Mouse (Mus musculus): ENCODE data around the gene Iqsec1. TPM values are rescaled to one million over a fixed set of nuclear protein-coding genes. Genes with fewer than 3 reads are reported as not detected.

The Iqsec1 gene
- 19.1 TPM for polyA plus RNA-seq (2014; fragmentation: Illumina TruSeq; extraction: RNeasy Lipid Tissue Mini Kit (QIAGEN cat#74804); ENCODE audit: low read depth, low replicate concordance)

DNA sequence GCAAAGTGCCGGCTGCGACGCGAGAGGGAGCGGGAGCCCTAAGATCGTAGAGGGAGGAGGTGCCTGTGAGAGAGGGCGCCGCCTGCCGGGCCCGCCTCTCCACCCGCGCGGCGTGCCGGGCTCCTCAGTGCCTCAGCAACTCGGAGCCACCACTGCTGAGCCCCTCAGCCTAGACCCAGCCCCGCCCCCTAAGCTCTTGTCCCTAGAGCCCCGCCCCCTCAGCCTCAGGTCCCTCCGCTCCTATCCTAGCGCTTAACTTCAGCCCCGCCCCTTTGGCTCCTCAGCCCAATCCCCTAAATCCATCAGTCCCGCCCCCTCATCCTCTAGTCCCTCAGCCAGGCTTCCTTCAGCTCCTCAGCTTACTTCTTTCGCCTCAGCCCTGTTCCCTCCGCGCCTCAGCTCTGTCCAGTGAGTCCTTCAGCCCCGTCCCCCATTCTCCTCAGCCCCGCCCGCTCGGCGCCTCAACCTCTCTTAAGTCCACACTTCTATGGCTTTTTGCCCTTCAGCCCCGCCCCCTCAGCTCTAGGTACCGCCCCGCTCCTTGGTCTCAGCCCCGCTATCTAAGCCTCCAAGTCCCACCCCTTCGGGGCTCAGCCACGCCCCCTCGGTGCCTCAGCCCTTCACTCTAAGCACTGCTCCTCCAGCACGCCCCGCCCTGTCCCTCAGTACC is at the start of gene Iqsec1:
TSS of gene Iqsec1 (minus strand) at position 38 of the 670 bp plus-strand sequence.

Other genes starting within 250 kb of the Iqsec1 start
- gene Nup210, start 128.1 kb upstream of the Iqsec1 start, polyA plus RNA-seq (2014; fragmentation: Illumina TruSeq; extraction: RNeasy Lipid Tissue Mini Kit (QIAGEN cat#74804); ENCODE audit: low read depth, low replicate concordance): 1.7 TPM
- gene Hdac11, start 168.0 kb upstream of the Iqsec1 start, polyA plus RNA-seq (2014; fragmentation: Illumina TruSeq; extraction: RNeasy Lipid Tissue Mini Kit (QIAGEN cat#74804); ENCODE audit: low read depth, low replicate concordance): 4.4 TPM
- 7.6 TPM for gene Fbln2, start 223.8 kb upstream of the Iqsec1 start, polyA plus RNA-seq (2014; fragmentation: Illumina TruSeq; extraction: RNeasy Lipid Tissue Mini Kit (QIAGEN cat#74804); ENCODE audit: low read depth, low replicate concordance)

Measured in sigmoid colon, adult 10 weeks (tissue).